Mouse (Mus musculus) liver, postnatal 0 days (tissue): ENCODE measurements around the gene Ovch2.

ENCODE experiments used
- CTCF ChIP-seq: sonication (generic); IDR thresholded peaks from 2 replicates; pipeline ENCODE4 v1.5.1; 2016; ENCODE audit warnings: antibody characterized with exemption, low read depth
- EP300 ChIP-seq: IDR thresholded peaks from 2 replicates; pipeline ENCODE4 v1.6.1; 2016; ENCODE audit warnings: antibody characterized with exemption, low read depth, mild to moderate bottlenecking

- TF ChIP-seq EP300 (no peak), CTCF (peak; percentile 25; the same call in 1 of the 2 replicates)
Measured at GRCm38 (mm10) chr7:107738726-107739125, 62.3 kb downstream of the Ovch2 start.
